9 mouse cellular contexts compared by ENCODE assay signal in the genomic region with DNA sequence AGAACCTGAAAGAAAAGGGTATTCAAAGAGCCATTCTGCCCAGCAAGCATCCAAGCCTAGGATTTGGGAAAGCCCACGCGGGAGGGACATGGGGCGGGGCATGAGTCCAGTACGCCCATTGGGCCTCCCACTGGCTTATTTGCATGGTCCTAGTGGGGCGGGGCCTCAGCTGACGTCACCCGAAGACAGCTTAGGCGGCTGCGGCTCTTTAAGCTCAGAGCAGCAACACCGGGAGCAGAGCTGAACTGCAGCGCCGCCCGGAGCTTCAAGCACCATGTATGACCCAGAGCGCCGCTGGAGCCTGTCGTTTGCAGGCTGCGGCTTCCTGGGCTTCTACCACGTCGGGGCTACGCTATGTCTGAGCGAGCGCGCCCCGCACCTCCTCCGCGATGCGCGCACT. TPM values are rescaled to one million over a fixed set of nuclear protein-coding genes. Genes with fewer than 3 reads are reported as not detected.
DNase-seq lines count a peak whose midpoint lies in the region; ATAC-seq lines count a peak whose summit lies in the region.
"Had no signal": no experiment of that assay in that cellular context is flagged by ENCODE, and none has a peak within 500 bp of the region (broad histone marks: within the 10 kb centered on the region; RNA-seq: fewer than 3 reads in every experiment).

A gene (plus strand): TSS at position 238 of the 400 bp plus-strand sequence.

- peaks cover 14% of the 10 kb centered on the region for H3K4me1 ChIP-seq in heart, embryonic 12.5 days (replicated peaks)
- H3K4me1 ChIP-seq in kidney, embryonic 16.5 days (ENCODE audit: insufficient read depth, low read length): peaks cover 16% of the 10 kb centered on the region

- no peaks in the 10 kb centered on the region for H3K9me3 ChIP-seq in heart, embryonic 12.5 days (replicated peaks)
- no peaks in the 10 kb centered on the region for H3K9me3 ChIP-seq in kidney, embryonic 16.5 days (ENCODE audit: low read length)

- peak; percentile 55 to 66 for DNase-seq in B cell, adult 2 months
- peak; percentile 42 for DNase-seq in c-Kit-negative CD71-positive TER-119-positive erythroid progenitor cells, embryonic 14.5 days (ENCODE audit: low read depth, low spot score)
- DNase-seq in fat pad, adult 2 months (ENCODE audit: extremely low read depth, low read depth, low spot score): peak; percentile 42
- DNase-seq in liver: peak; percentile 91
- peak; percentile 70 to 75 for DNase-seq in spleen, postnatal 4 days (ENCODE audit: low spot score in 2 of 2)

- H3K27ac ChIP-seq in heart, embryonic 12.5 days (ENCODE audit: poor library complexity, severe bottlenecking): no peak within 1 kb of the TSS
- H3K27ac ChIP-seq in kidney, embryonic 16.5 days (ENCODE audit: low read length): no peak within 1 kb of the TSS

- peaks cover 12% of the 10 kb centered on the region for H3K27me3 ChIP-seq in heart, embryonic 12.5 days (replicated peaks)
- peaks cover 15% of the 10 kb centered on the region; the same call in 1 of the 2 replicates for H3K27me3 ChIP-seq in kidney, embryonic 16.5 days (ENCODE audit: insufficient read depth, low read length)

- no peaks in the 10 kb centered on the region for H3K36me3 ChIP-seq in heart, embryonic 12.5 days
- no peaks in the 10 kb centered on the region for H3K36me3 ChIP-seq in kidney, embryonic 16.5 days (ENCODE audit: insufficient read depth, low read length)
- H3K36me3 ChIP-seq: G1E had no signal

- peak within 1 kb of the TSS; percentile 52 for H3K4me3 ChIP-seq in heart, embryonic 12.5 days
- H3K4me3 ChIP-seq in kidney, embryonic 16.5 days (ENCODE audit: low read length): peak within 1 kb of the TSS; percentile 58

- peak within 1 kb of the TSS; percentile 93 for H3K4me2 ChIP-seq in heart, embryonic 12.5 days
- peak within 1 kb of the TSS; percentile 97 for H3K4me2 ChIP-seq in kidney, embryonic 16.5 days (replicated peaks; ENCODE audit: low read depth, low read length)

- ATAC-seq in heart, embryonic 12.5 days (ENCODE audit: insufficient number of reproducible peaks, low FRiP score): peak; percentile 93
- peak; percentile 98 for ATAC-seq in kidney, embryonic 16.5 days (ENCODE audit: low FRiP score, low TSS enrichment)
- peak; percentile 69 for ATAC-seq in monocyte, adult 5-6 weeks (replicated peaks; ENCODE audit: insufficient number of reproducible peaks, low FRiP score, low TSS enrichment, poor library complexity, severe bottlenecking)

- H3K9ac ChIP-seq in heart, embryonic 12.5 days: peak within 1 kb of the TSS; percentile 62
- H3K9ac ChIP-seq in kidney, embryonic 16.5 days (replicated peaks; ENCODE audit: low read length): peak within 1 kb of the TSS; percentile 64

- WGBS in heart, embryonic 12.5 days: under 1% methylated on average over 28 of the region's 28 CpGs
- WGBS in kidney, embryonic 16.5 days: 0% methylated on average over 28 of the region's 28 CpGs

RNA-seq across cellular contexts. Expression of the gene that starts here (rescaled TPM):
- polyA plus RNA-seq in heart, embryonic 12.5 days (2016; fragmentation: Nextera tagmentation; extraction: Ambion mirVana): 0.60 and 1.1 TPM in 2 replicates
- polyA plus RNA-seq in kidney, embryonic 16.5 days (2015; fragmentation: Nextera tagmentation; extraction: Ambion mirVana): 0.53 and 1.1 TPM in 2 replicates
- 0.78 TPM in 1 of 3 replicates, not detected in the others for total RNA-seq in monocyte, adult 5-6 weeks (2017)
- total RNA-seq: G1E had no signal
- polyA plus RNA-seq: G1E had no signal

Comparison
In these comparisons a context has a peak if more than half of its experiments do, and no peak if none do; other contexts are left out.
1. Peak in ATAC-seq in monocyte, adult 5-6 weeks; RNA of the gene not detected or under 1 TPM.